Comparison of ENCODE assay signal across 10 mouse cellular contexts in the genomic region with DNA sequence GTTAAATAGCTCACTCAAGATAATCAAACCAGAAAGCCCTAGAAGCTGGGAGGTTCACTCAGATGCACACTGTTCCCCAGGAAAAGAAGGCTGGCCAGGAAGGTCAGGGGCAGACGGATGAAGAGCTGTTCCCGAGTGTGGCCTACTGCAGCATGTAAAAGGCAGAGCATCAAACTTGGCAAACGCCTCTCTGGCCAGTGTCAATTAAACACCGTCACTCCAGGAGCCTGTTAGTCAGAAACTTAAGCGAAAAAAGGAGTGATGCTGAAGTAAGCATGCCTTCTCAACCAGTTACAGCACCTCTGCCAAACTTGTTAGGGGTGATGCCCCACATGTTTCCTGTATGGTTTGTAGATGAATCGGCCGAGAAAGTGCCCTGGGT.
DNase-seq lines count a peak whose midpoint lies in the region; ATAC-seq and TF ChIP-seq lines count a peak whose summit lies in the region.
"Had no signal": no experiment of that assay in that cellular context is flagged by ENCODE, and none has a peak within 500 bp of the region (broad histone marks: within the 10 kb centered on the region; RNA-seq: fewer than 3 reads in every experiment).

No protein-coding gene starts in this region.

- TF ChIP-seq EP300 in liver, postnatal 0 days (IDR thresholded peaks at IDR 0.05; ENCODE audit: low read depth) = no peak

- H3K27ac ChIP-seq in hindbrain, embryonic 10.5 days = peak overlapping the region; percentile 30; the same call in 1 of the 2 replicates
- no peak overlapping the region; the same call in 1 of the 2 replicates for H3K27ac ChIP-seq in hindbrain, embryonic 14.5 days
- peak overlapping the region; percentile 73 to 89 for H3K27ac ChIP-seq in heart, embryonic 14.5 days (replicated peaks in 1 of 2; ENCODE audit: control insufficient read depth in 1 of 2, insufficient read depth in 1 of 2, low read depth in 2 of 2, low read length in 2 of 2)
- H3K27ac ChIP-seq in midbrain, embryonic 15.5 days = no peak overlapping the region
- H3K27ac ChIP-seq in liver, postnatal 0 days (ENCODE audit: low read depth) = no peak overlapping the region
- H3K27ac ChIP-seq: macrophage had no signal

- no peak overlapping the region for H3K4me2 ChIP-seq in hindbrain, embryonic 14.5 days (replicated peaks)
- H3K4me2 ChIP-seq in heart, embryonic 14.5 days (ENCODE audit: low read length) = 0 out of 2 replicates have a peak overlapping the region, but pooled peaks have one; percentile 9
- H3K4me2 ChIP-seq in midbrain, embryonic 15.5 days = no peak overlapping the region
- no peak overlapping the region for H3K4me2 ChIP-seq in liver, postnatal 0 days (ENCODE audit: low read depth, low read length)
- H3K4me2 ChIP-seq: embryonic facial prominence, embryonic 12.5 days had no signal

- whole genome bisulfite sequencing in hindbrain, embryonic 10.5 days = 60% methylated on average over 7 of the region's 7 CpGs
- 51% methylated on average over 7 of the region's 7 CpGs for WGBS in hindbrain, embryonic 14.5 days
- WGBS in heart, embryonic 14.5 days = 17% methylated on average over 7 of the region's 7 CpGs
- 51% methylated on average over 7 of the region's 7 CpGs for WGBS in midbrain, embryonic 15.5 days
- WGBS in liver, postnatal 0 days (ENCODE audit: insufficient replicate concordance) = 55% methylated on average over 7 of the region's 7 CpGs

- no peak overlapping the region for H3K4me3 ChIP-seq in hindbrain, embryonic 10.5 days
- H3K4me3 ChIP-seq in hindbrain, embryonic 14.5 days (replicated peaks; ENCODE audit: low read length) = no peak overlapping the region
- H3K4me3 ChIP-seq in heart, embryonic 14.5 days (ENCODE audit: control insufficient read depth in 1 of 2, insufficient read depth in 1 of 2, low read depth in 1 of 2, low read length in 2 of 2) = no peak overlapping the region
- H3K4me3 ChIP-seq in midbrain, embryonic 15.5 days = no peak overlapping the region
- no peak overlapping the region for H3K4me3 ChIP-seq in liver, postnatal 0 days (ENCODE audit: low read depth, low read length)
- H3K4me3 ChIP-seq: embryonic facial prominence, embryonic 12.5 days had no signal

- no peak for ATAC-seq in hindbrain, embryonic 14.5 days (ENCODE audit: low FRiP score)
- peak; percentile 70; the same call in 1 of the 2 replicates for ATAC-seq in heart, embryonic 14.5 days (ENCODE audit: insufficient number of reproducible peaks, insufficient read depth, low FRiP score, low read depth)
- ATAC-seq in midbrain, embryonic 15.5 days (replicated peaks) = no peak; the same call in 1 of the 2 replicates
- ATAC-seq in liver, postnatal 0 days = no peak

- H3K9me3 ChIP-seq in hindbrain, embryonic 10.5 days = no peaks in the 10 kb centered on the region
- no peaks in the 10 kb centered on the region for H3K9me3 ChIP-seq in hindbrain, embryonic 14.5 days (ENCODE audit: control insufficient read depth, low read length)
- no peaks in the 10 kb centered on the region for H3K9me3 ChIP-seq in heart, embryonic 14.5 days (ENCODE audit: control insufficient read depth, low read length)
- H3K9me3 ChIP-seq in midbrain, embryonic 15.5 days = no peaks in the 10 kb centered on the region
- no peaks in the 10 kb centered on the region for H3K9me3 ChIP-seq in liver, postnatal 0 days (ENCODE audit: low read length)
- H3K9me3 ChIP-seq: embryonic facial prominence, embryonic 12.5 days had no signal

- peak; percentile 9 for DNase-seq in hindbrain, embryonic 10.5 days (ENCODE audit: low spot score)
- DNase-seq in hindbrain, embryonic 14.5 days (ENCODE audit: low spot score) = no peak
- peak; percentile 57 for DNase-seq in cerebellum, adult 9-10 months
- peak; percentile 6 to 33 for DNase-seq in kidney, postnatal 4 days
- no peak for DNase-seq in liver, postnatal 0 days
- no peak for DNase-seq in right cerebral cortex, adult 18-20 months

- H3K36me3 ChIP-seq in hindbrain, embryonic 10.5 days = no peaks in the 10 kb centered on the region
- no peaks in the 10 kb centered on the region for H3K36me3 ChIP-seq in hindbrain, embryonic 14.5 days (replicated peaks; ENCODE audit: control insufficient read depth, insufficient read depth)
- H3K36me3 ChIP-seq in heart, embryonic 14.5 days (ENCODE audit: control insufficient read depth, insufficient read depth, low read length) = no peaks in the 10 kb centered on the region
- no peaks in the 10 kb centered on the region for H3K36me3 ChIP-seq in midbrain, embryonic 15.5 days (replicated peaks)
- H3K36me3 ChIP-seq in liver, postnatal 0 days (replicated peaks; ENCODE audit: insufficient read depth, low read length) = no peaks in the 10 kb centered on the region
- H3K36me3 ChIP-seq: embryonic facial prominence, embryonic 12.5 days had no signal

- H3K9ac ChIP-seq in hindbrain, embryonic 14.5 days = no peak overlapping the region
- H3K9ac ChIP-seq in heart, embryonic 14.5 days (ENCODE audit: low read length) = no peak overlapping the region
- H3K9ac ChIP-seq in midbrain, embryonic 15.5 days = no peak overlapping the region
- no peak overlapping the region for H3K9ac ChIP-seq in liver, postnatal 0 days (replicated peaks)
- H3K9ac ChIP-seq: embryonic facial prominence, embryonic 12.5 days had no signal

- H3K27me3 ChIP-seq in hindbrain, embryonic 10.5 days (ENCODE audit: insufficient read depth, poor library complexity, severe bottlenecking) = no peaks in the 10 kb centered on the region
- H3K27me3 ChIP-seq in hindbrain, embryonic 14.5 days (ENCODE audit: control insufficient read depth, insufficient read depth, low read length) = no peaks in the 10 kb centered on the region
- peaks cover 5% of the 10 kb centered on the region; the same call in 1 of the 2 replicates for H3K27me3 ChIP-seq in heart, embryonic 14.5 days (ENCODE audit: control insufficient read depth, insufficient read depth, low read length)
- H3K27me3 ChIP-seq in midbrain, embryonic 15.5 days (replicated peaks) = no peaks in the 10 kb centered on the region
- no peaks in the 10 kb centered on the region for H3K27me3 ChIP-seq in liver, postnatal 0 days (ENCODE audit: insufficient read depth, low read length)
- H3K27me3 ChIP-seq: embryonic facial prominence, embryonic 12.5 days had no signal

- peaks cover 21% of the 10 kb centered on the region for H3K4me1 ChIP-seq in hindbrain, embryonic 10.5 days (replicated peaks)
- peaks cover 9% of the 10 kb centered on the region; the same call in 1 of the 2 replicates for H3K4me1 ChIP-seq in hindbrain, embryonic 14.5 days (replicated peaks; ENCODE audit: control insufficient read depth, insufficient read depth, low read length)
- H3K4me1 ChIP-seq in heart, embryonic 14.5 days (ENCODE audit: control insufficient read depth in 2 of 2, insufficient read depth in 2 of 2, low read length in 2 of 2) = peaks cover 19 to 35% of the 10 kb centered on the region in 2 experiments
- peaks cover 10% of the 10 kb centered on the region; the same call in 1 of the 2 replicates for H3K4me1 ChIP-seq in midbrain, embryonic 15.5 days
- H3K4me1 ChIP-seq in liver, postnatal 0 days (ENCODE audit: insufficient read depth) = no peaks in the 10 kb centered on the region

- no peak for TF ChIP-seq CTCF in liver, postnatal 0 days (IDR thresholded peaks at IDR 0.05; ENCODE audit: low read depth)

Comparison
In these comparisons a context has a peak if more than half of its experiments do, and no peak if none do; other contexts are left out.
1. DNase-seq: peak in hindbrain, embryonic 10.5 days (single experiment), cerebellum, adult 9-10 months (single experiment) and kidney, postnatal 4 days (2 of 2); none in hindbrain, embryonic 14.5 days (single experiment), liver, postnatal 0 days (single experiment) and right cerebral cortex, adult 18-20 months (single experiment).
2. H3K27ac ChIP-seq: peak in hindbrain, embryonic 10.5 days (single experiment) and heart, embryonic 14.5 days (2 of 2); none in hindbrain, embryonic 14.5 days (single experiment), midbrain, embryonic 15.5 days (single experiment) and liver, postnatal 0 days (single experiment).